Mouse (Mus musculus) erythroblast, embryonic 14.5 days (primary cell): ENCODE results near the gene Apol9b.
"Not testable (repeated sequence)": the region's sequence is repeated elsewhere in the genome, so short reads cannot be mapped to it uniquely, and the experiment has no call there.

ENCODE experiments used
- GATA1 ChIP-seq: IDR thresholded peaks from 2 replicates; pipeline ENCODE4 v1.6.1; 2012; ENCODE audit warnings: low read length, inconsistent platforms, mixed read lengths
- TAL1 ChIP-seq: IDR thresholded peaks from 3 replicates; pipeline ENCODE4 v1.6.1; 2012; ENCODE audit warnings: low read length, inconsistent platforms, mixed read lengths

DNA sequence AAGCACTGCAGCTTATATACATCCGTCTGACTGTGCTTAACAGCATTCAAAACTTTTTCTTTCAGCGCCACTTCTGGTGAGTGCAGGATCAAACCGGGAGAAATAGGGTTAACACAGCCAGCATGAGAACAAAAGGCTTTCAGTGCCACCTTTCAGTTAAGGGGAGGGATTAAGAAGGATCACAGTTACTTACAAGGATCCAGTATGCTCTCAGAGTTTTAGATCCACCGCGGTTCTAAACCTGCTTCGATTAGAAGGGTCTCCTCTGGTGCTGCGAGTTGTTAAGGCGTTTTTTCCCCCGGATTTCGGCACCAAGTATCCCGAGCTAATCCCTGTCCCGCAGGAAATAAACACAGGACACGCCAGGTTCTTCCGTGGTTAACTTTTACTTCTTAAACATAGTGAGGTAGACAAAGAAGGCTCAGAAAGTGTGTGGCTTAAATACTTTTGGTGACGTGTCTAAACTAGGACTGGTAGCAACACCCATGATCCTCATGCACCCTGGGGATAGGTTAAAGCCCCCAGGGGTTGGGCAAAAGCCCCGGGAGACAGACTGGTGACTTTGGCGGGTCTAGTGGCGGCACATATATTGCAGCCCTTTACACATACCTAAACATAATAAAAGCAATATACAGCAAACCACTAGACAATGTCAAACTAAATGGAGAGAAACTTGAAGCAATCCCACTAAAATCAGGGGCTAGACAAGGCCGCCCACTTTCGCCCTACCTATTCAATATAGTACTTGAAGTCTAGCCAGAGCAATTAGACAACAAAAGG, 37.1 kb upstream of the Apol9b start:
- TF ChIP-seq GATA1, TAL1: not testable (repeated sequence)
